Mouse (Mus musculus) lung, postnatal 0 days (tissue): ENCODE measurements around the gene Chd5. TPM values are rescaled to one million over a fixed set of nuclear protein-coding genes. Genes with fewer than 3 reads are reported as not detected.

Experiments
- ATAC-seq: fragments of 200-750 bp; cut with Nextera tagmentation; 2 replicates; pipeline ENCODE4 v1.8.0; 2017; ENCODE audit warnings: moderate library complexity
- DNase-seq: peaks from one replicate; pipeline ENCODE4 v3.0.0-alpha.2; 2016; ENCODE audit warnings: low spot score
- H3K27ac ChIP-seq: fragments of 300-500 bp; sonication (generic); 2 replicates; pipeline ENCODE4 v1.5.1; 2014; ENCODE audit warnings: antibody characterized with exemption, mild to moderate bottlenecking, low read length, mixed read lengths
- H3K27me3 ChIP-seq: fragments of 300-500 bp; sonication (generic); replicated peaks from 2 replicates; pipeline ENCODE4 v1.6.1; 2014; ENCODE audit warnings: low read length, mixed read lengths; ENCODE audit not compliant: insufficient read depth
- H3K36me3 ChIP-seq: fragments of 300-500 bp; sonication (generic); 2 replicates; pipeline ENCODE4 v1.6.1; 2014; ENCODE audit warnings: low read length, mixed read lengths; ENCODE audit not compliant: insufficient read depth
- H3K4me1 ChIP-seq: fragments of 300-500 bp; sonication (generic); 2 replicates; pipeline ENCODE4 v1.6.1; 2014; ENCODE audit warnings: antibody characterized with exemption, low read depth, low read length, mixed read lengths; ENCODE audit not compliant: insufficient read depth
- H3K4me2 ChIP-seq: fragments of 300-500 bp; sonication (generic); replicated peaks from 2 replicates; pipeline ENCODE4 v1.6.1; 2014; ENCODE audit warnings: low read depth, mild to moderate bottlenecking, low read length, moderate library complexity, mixed read lengths
- H3K4me3 ChIP-seq: fragments of 300-500 bp; sonication (generic); 2 replicates; pipeline ENCODE4 v1.5.1; 2014; ENCODE audit warnings: low read depth, low read length
- H3K9ac ChIP-seq: fragments of 300-500 bp; sonication (generic); replicated peaks from 2 replicates; pipeline ENCODE4 v1.6.1; 2014; ENCODE audit warnings: low read depth, mild to moderate bottlenecking
- H3K9me3 ChIP-seq: fragments of 300-500 bp; sonication (generic); 2 replicates; pipeline ENCODE4 v1.6.1; 2016; ENCODE audit warnings: low read length, mixed read lengths
- CTCF ChIP-seq: IDR thresholded peaks from 2 replicates; pipeline ENCODE4 v1.5.1; 2016; ENCODE audit warnings: antibody characterized with exemption, mild to moderate bottlenecking
- EP300 ChIP-seq: IDR thresholded peaks from 2 replicates; pipeline ENCODE4 v1.6.1; 2016; ENCODE audit warnings: antibody characterized with exemption, mild to moderate bottlenecking, control low read depth
- WGBS: fragments of 180-500 bp; shearing (Covaris S2); extraction: QIAGEN DNeasy Blood & Tissue Kit; methylation state at CpG from one replicate; pipeline ENCODE4 v1.1.7; 2014; 5-methylcytosine and 5-hydroxymethylcytosine counted together
- polyA plus RNA-seq: library from polyadenylated mRNA; unstranded; fragments of >200 nt; fragmentation: Nextera tagmentation; extraction: Ambion mirVana; gene quantifications from 2 replicates; pipeline ENCODE4 v1.2.1, GENCODE M21; 2015

The Chd5 gene
- polyA plus RNA-seq, 1 experiment from 2014 or later: 0.07 TPM

- Histone ChIP-seq H3K9me3 (no peaks in the 10 kb centered on the region), H3K27me3 (peaks cover 43% of the 10 kb centered on the region), H3K4me3 (no peak overlapping the region), H3K4me1 (peaks cover 5% of the 10 kb centered on the region; the same call in 1 of the 2 replicates), H3K9ac (no peak overlapping the region), H3K36me3 (no peaks in the 10 kb centered on the region), H3K4me2 (peak overlapping the region; percentile 25), H3K27ac (no peak overlapping the region)
- TF ChIP-seq CTCF (no peak), EP300 (no peak)
- WGBS: 1% methylated on average over 42 of the region's 43 CpGs
- DNase-seq: no peak
- 0 out of 2 replicates have a peak, but pooled peaks have one; percentile 13 for ATAC-seq
These were observed 22.8 kb upstream of the Chd5 start for GRCm38 (mm10) chr4:152315498-152316213.

- H3K36me3 ChIP-seq: no peaks in the 10 kb centered on the region
- DNase-seq (no peak), ATAC-seq (no peak)
- H3K27me3 ChIP-seq: peaks cover 40% of the 10 kb centered on the region
- H3K9ac ChIP-seq: no peak overlapping the region
- no peak overlapping the region for H3K4me2 ChIP-seq
- H3K4me3 ChIP-seq: no peak overlapping the region
- 43% methylated on average over 6 of the region's 6 CpGs for WGBS
- peaks cover 5% of the 10 kb centered on the region; the same call in 1 of the 2 replicates for H3K4me1 ChIP-seq
- no peak overlapping the region for H3K27ac ChIP-seq
- H3K9me3 ChIP-seq: no peaks in the 10 kb centered on the region
- no peak for TF ChIP-seq EP300
- TF ChIP-seq CTCF: no peak
These were observed 20.8 kb upstream of the Chd5 start for GRCm38 (mm10) chr4:152317631-152318033.

- Histone ChIP-seq H3K9ac (no peak within 1 kb of the TSS), H3K36me3 (no peaks in the 10 kb centered on the region), H3K4me3 (peak within 1 kb of the TSS; percentile 8; the same call in 1 of the 2 replicates), H3K9me3 (no peaks in the 10 kb centered on the region), H3K4me2 (peak within 1 kb of the TSS; percentile 39; the same call in 1 of the 2 replicates), H3K27me3 (peaks cover 37% of the 10 kb centered on the region), H3K27ac (no peak within 1 kb of the TSS), H3K4me1 (peaks cover 5% of the 10 kb centered on the region; the same call in 1 of the 2 replicates)
- TF ChIP-seq CTCF (peak; percentile 72), EP300 (no peak)
- ATAC-seq (peak; percentile 46), DNase-seq (peak; percentile 47)
- WGBS: 3% methylated on average over 25 of the region's 26 CpGs
These were observed 19.8 kb upstream of the Chd5 start, which contains the start of gene Rnf207 for GRCm38 (mm10) chr4:152318517-152319234. Gene Rnf207, minus strand, starts transcription at chr4:152318993.

GRCm38 (mm10) chr4:152321464-152321863, 17.0 kb upstream of the Chd5 start:
- H3K27ac ChIP-seq: no peak overlapping the region
- peaks cover 7% of the 10 kb centered on the region; the same call in 1 of the 2 replicates for H3K4me1 ChIP-seq
- H3K36me3 ChIP-seq: no peaks in the 10 kb centered on the region
- H3K4me2 ChIP-seq: no peak overlapping the region
- peaks cover 12% of the 10 kb centered on the region; the same call in 1 of the 2 replicates for H3K27me3 ChIP-seq
- DNase-seq (no peak), ATAC-seq (no peak)
- 47% methylated on average over 5 of the region's 5 CpGs for WGBS
- TF ChIP-seq CTCF: no peak
- TF ChIP-seq EP300: no peak
- no peaks in the 10 kb centered on the region for H3K9me3 ChIP-seq
- no peak overlapping the region for H3K9ac ChIP-seq
- no peak overlapping the region for H3K4me3 ChIP-seq

- Histone ChIP-seq H3K27ac (no peak overlapping the region), H3K9ac (no peak overlapping the region), H3K4me1 (peaks cover 7% of the 10 kb centered on the region), H3K4me3 (peak overlapping the region; percentile 87), H3K9me3 (no peaks in the 10 kb centered on the region), H3K27me3 (no peaks in the 10 kb centered on the region), H3K4me2 (peak overlapping the region; percentile 37), H3K36me3 (peaks cover 8% of the 10 kb centered on the region; the same call in 1 of the 2 replicates)
- no peak for DNase-seq
- 49% methylated on average over 16 of the region's 16 CpGs for WGBS
- ATAC-seq: peak; percentile 12
- TF ChIP-seq CTCF: no peak
- no peak for TF ChIP-seq EP300
These were observed 13.5 kb upstream of the Chd5 start for GRCm38 (mm10) chr4:152324641-152325562.
